Mouse (Mus musculus) layer of hippocampus, postnatal 10 days (tissue): ENCODE measurements around the gene Pxk. TPM values are rescaled to one million over a fixed set of nuclear protein-coding genes. Genes with fewer than 3 reads are reported as not detected.

Experiments used
- DNase-seq, 2 experiments: peaks; one replicate each; pipeline ENCODE4 v3.0.0; 2021; ENCODE audit warnings: low spot score in 2 of 2
- total RNA-seq, 2 experiments: library from RNA; stranded (reverse); gene quantifications; 2 replicates each; pipeline ENCODE4 v1.2.3; 2021

Gene Pxk
- total RNA-seq, 2 experiments from 2014 or later: 26.1 to 27.2 TPM

DNA sequence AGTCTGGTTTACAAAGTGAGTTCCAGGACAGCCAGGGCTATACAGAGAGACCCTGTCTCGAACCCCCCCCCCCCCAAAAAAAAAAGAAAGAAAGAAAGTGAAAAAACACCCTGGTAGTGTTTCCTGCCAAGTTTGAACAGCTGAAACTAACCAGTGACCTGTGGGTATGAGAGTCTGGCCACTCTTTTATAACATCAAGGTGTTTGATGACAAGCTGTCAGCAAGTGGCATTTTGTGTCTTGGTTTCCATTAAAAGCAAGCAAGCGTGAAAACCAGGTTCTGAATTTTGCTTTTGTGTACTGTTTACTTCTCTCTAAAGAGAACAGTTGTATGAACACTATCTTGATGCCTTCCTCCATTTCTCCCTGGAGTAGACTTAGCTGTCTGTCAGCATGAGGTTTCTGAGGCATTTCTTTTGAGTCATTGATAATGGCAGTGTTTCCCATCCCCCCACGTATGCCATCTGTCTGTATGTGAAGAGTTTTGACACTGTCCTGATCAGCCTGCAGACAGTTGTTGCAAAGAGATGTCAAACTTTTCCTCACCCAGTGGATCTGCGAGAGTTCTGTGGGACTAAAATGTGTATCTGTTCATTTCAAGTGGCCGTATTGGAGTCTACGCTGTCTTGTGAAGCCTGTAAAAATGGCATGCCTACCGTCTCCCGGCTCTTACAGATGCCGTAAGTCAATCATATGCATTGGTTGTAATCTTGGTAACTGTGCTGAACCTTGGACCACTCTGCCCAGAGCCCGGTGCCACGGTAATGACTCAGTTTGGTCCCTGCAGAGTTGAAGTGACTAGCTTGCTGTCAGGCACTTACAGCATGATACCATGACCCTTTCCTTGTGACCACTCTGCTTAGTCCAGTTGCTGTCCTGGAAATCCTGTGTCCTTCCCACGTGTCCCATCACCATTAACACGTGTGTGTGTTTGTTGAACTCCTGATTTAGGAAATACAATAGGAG lies 47.9 kb downstream of the Pxk start:
- no peak for DNase-seq

DNA sequence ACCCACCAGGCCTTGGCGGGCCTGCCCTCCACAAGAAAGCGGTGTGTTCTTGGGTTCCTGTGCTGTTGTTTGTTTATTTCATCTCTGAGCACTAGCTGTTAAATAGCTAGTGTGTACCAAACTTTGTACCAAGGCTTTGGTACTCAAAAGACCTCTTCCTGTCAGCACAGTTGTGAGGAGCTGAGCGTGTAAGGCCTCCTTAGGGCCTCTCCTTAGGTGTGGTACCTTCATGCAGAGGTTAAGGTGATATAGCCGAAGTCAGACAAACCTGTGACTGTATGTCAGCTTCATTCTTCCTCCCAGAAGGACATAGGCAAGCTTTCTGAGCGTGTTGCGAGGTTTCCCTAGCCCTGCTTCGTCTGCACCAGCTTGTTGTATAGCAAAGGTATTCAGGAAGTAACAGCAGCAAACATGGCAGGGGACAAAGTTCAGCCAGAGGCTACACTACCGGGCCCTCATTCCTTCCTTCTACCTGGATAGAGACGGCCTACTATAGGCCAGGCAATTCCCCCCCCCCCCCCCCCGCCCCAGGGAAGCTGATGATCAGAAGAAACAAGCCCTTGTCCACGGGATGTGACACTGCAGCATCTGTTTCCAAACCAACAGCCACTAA lies 48.7 kb downstream of the Pxk start:
- no peak for DNase-seq

DNA sequence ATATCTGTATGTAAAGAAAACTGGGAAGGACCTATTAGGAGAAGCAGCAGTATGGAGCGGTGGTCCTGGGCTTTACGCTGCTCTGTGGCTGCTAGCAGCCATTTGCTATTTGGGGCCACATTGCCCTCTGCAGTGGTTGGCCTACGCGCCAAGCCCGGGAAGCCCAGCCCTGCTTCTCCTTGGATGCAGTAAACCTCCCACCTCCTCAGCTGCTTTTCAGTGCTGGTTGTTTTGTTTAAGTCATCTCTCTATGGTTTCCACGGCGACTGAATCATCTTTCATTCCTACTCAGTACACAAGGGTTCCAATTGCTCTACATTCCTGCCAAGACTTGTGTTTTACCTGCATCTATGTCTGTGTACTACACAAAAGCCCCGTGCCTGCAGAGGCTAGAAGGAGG lies 50.8 kb downstream of the Pxk start:
- DNase-seq: no peak

DNA sequence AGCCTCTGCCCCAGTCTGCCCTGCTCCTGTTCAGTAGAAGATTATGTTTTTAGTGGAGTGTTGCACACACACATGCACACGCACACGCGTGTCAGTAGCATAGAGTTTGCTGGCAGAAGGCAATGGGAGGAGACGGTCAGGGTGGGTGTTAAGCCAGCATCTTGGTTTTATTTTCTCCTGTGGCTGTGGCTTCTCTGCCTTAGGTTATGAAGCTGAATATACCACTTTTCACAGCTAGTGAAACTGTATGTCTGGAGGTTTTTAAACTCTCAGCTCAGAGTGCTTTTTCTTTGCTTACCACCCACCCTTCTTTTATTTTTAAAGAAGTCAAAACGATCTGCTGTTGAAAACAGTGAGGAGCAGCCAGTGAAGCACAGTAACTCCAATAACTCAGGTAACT lies 53.7 kb downstream of the Pxk start:
- DNase-seq: no peak

DNA sequence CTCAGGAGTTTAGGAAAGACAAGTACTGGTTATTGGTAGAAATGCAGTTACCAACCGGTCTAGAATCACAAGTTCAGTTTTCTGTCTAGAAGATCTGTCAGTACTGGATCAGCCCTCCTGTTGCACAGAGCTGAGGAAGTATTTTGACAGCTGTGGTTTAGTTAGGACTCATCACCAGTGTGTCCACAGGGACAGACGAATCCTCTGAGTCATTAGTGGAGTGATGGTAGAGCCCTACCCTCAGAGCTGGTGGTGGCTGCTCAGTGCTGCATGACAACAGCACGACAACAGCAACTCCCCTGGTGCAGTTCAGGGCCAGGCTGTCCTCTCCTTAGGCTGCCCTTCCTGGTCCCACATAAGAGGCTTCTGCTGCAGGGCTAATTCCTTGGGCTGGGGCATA lies 56.1 kb downstream of the Pxk start:
- DNase-seq: no peak

DNA sequence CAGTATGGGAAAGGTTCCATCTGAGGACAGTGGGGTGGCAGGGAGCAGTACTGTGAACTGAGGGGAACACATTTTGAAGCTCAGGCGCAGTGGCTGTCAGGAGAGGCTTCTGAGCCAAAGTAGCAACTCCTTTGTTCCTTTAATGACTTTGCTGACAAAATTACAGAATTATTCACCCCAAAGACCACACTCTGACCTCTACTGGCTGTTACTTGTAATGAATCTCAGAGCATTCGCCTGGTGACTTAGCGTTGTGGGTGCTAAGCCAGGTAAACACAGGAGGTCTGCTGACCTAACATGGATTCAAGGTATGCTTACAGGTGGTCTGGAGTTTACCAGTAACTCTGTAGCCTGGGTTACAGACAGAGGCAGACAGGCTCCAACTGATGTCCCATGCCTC lies 58.9 kb downstream of the Pxk start:
- no peak for DNase-seq

DNA sequence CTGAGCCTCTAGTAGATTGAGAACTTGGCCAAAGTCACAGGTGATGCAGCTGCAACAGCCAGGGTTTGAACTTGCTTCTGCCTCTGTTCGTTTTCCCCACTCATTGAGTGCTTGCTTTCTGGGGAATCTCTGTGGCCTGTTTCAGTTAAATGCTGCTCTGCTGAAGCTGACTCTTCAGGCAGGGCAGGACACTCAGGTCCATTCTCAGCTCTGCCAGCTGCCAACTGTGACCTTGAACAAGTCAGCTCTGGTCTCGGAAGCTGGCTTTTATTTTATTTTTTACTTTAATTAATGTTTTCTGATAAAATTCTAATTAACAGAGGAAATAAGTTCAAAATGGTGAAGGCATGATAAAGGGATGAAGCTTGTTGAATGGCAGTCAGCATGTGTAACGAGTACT lies 60.7 kb downstream of the Pxk start:
- DNase-seq: no peak

DNA sequence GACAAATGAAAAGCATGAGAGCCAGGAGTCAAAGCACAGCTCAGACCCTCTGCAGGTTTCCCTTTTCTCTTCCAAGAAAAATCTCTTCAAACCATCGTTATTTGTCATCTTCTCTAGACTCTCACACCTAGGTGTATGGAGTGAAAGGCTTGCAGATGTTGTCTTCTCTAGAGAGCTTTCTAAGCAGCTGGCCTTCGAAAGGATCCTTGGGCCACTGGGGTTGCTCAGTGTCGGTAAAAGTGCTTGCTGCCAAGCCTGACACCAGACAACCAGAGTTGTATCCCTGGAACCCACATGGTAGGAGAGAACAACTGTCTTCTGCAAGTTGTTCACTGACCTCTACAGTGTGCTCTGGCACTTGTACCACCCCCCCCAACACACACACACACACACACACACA lies 61.1 kb downstream of the Pxk start:
- no peak for DNase-seq

DNA sequence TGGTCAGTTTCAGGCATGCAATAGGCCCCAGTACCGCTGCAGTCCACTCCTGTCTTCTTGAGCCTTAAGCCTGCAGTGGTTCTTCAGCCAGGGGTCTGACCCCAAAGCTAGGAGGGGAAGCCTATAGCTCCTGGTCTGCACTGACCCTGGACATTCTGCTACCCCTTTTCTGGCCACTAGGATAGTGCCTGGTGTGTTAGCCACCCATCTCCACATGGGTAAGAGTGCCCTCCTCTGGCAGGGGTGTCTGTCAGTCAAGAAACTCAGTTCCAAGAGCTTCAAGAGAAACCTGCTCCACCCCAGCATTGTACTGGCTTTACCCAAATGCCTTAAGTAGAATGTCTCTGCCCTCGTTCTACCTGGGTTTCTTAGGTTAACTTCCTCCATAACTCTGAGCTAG lies 63.8 kb downstream of the Pxk start:
- DNase-seq: peak; percentile 22 to 45

DNA sequence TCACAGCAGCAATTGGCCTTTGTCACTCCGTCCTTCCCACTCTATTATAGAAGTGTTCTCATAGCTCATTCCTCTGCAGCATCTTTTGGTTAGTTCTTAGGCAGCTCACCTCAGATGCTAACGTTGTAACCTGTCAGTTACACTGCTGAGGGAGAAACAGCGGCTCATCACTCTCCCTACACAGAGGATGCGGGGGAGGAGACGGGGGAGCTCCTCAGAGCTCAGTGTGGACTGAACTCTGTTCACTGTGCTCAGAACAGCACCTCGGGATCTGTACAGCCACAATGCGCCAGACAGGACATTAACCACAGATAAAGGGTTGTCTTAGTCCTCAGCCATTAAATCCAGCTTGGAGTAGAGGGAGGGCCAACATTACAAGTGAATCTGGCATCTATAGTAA lies 66.5 kb downstream of the Pxk start:
- no peak for DNase-seq

DNA sequence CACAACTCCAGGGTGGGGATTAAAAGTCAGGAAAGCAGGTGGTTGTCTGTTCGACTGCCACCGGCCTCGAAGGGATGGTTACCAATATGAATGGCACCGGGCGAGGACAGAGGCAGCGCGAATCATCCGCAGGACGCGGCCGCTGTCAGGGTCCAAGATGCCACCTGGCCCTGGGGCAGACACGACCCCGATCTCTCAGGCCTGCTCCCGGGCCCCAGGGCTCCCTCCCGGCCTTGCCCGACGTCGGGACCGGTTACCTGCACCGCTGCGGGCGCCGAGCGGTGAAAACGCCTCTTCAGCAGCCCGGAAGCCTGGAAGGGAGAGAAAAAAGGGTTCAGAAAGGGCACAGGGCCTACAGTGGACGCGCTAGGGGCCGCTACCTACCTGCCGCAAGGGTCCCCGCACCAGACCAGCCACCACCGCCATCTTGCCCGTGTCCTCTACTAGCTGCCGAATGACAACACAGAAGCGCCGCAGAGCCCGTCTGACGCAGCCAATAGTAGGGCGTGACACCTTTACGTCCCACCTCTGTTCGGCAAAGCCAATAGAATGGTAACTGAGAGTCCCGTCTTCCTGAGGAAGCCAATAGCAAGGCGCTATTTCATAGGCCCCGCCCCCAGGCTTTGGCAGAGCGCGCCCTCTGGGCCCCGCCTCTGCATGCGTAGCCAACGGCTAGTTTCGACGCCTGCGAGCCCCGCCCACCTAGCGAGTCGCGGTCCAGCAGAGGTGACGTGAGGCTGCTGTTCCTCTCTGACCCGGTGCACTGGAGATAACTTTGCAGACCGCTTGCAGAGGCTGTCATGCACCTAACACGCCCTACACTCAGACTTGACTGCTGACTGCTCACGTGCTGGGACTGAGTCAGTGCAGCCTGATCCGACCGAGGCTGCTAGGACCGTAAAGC lies 74.7 kb downstream of the Pxk start, which contains the start of gene Pdhb:
Gene Pdhb, minus strand, starts transcription at position 519 of the 904 bp plus-strand sequence.
- peak; percentile 98 to 99 for DNase-seq

DNA sequence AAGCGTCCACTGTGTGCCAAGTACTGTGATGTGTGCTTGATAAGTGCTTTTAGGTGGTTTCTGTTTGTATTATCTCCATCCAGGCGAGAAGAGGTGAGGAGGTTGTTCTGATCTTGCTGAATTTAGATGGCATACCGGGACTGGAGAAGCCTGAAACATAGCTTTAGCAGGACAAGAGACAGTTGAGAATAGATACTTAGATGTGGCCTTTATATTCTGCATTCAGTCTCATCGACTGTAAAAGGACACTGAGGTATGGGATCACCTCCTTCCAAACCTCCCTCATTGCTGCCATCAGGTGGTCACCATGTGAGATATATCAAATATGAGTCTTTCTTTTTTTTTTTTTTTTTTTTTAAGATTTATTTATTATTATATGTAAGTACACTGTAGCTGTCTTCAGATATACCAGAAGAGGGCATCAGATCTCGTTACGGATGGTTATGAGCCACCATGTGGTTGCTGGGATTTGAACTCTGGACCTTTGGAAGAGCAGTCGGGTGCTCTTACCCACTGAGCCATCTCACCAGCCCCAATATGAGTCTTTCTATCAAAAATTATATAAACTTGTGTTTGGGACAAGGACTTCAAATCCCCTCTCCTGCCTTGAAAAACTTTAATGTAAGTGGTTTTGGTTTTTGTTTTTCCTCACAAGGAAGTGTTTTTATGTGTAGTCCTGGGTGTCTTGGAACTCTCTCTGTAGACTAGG lies 75.7 kb downstream of the Pxk start:
- DNase-seq: peak in 1 of 2 experiments; percentile 26

DNA sequence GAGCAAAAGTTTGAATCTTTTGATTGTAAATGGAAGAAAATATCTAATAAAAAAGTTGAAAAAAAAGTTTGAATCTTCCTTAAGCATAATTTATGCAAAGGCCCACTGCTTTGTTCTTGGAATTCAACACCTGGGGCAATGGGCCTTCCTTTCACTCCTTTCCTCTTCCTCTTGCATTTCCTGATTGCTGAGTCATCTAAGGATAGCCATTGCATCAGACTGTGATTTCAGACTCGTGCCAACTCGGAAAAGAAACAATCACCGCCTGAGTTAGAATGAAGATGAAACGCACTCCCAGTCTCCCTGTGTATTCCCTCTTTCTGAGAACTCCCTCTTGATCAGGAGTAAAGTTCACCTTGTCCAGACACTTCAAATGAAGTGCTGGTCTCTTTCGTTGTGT lies 76.6 kb downstream of the Pxk start:
- no peak for DNase-seq

DNA sequence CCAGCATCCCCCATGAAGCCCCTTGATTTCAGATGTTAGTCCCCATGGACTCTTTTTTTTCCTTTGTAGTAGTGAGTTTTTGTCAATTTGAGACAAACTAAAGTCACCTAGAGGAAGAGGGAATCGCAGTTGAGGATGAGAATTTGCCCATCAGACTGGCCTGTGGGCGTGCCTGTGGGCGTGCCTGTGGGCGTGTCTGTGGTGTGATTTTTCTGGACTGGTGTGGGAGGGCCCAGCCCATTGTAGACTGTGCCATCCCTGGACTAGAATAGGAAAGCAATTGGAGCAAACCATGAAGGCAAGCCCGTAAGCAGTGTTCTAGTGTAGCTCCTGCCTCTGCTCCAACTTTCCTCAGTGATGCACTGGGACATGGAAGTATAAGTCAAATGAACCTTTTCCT lies 78.2 kb downstream of the Pxk start:
- DNase-seq: no peak

DNA sequence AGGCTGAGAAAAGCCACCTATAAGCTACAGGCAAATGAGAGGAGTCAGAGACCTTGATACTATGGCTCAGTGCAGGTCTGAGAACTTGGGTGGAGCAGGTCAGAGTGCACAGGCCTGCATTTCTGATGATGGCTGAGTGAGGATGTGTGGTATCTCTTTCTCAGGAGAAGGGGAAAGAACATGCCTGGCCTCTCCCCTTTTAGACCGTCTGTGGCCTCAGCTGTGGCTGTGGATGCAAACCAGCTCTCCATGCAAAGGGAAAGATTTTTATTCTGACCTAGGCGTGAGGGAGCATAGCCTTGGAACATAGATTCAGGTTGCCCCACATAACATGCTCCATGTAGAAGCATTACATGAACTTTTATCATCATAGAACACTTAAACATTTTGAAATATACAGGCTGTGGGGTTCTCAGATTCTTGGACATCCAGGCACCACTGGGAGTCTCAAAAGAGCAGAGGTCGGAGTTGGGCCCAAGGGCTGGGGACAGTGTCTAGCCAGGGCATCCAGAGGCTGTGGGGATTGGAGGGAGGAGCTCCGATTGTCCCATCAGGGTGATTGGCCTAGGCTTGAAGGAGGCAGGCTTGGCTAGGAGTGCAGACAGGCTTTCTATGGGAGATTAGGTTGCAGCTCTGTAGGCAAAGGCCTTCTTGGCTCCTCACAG lies 82.5 kb downstream of the Pxk start:
- DNase-seq: no peak

DNA sequence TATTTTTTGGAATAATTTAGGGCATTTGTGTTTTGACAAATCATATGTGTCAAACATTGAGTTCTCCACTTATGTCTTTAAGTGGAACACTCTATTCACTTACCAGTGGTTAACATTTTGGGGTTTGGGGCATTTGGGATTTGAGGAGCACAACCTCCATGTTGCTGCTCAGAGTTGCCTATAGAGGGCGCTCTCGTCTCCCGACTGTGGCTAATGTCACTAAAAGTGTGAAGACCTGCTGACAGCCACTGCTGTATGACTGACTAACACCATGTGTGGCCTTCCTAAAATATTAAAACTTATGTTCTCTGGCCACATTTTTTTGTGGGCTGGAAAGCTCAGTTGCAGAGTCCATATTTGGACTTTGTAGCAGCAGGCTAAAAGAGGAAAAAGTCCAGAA lies 85.3 kb downstream of the Pxk start:
- DNase-seq: no peak

DNA sequence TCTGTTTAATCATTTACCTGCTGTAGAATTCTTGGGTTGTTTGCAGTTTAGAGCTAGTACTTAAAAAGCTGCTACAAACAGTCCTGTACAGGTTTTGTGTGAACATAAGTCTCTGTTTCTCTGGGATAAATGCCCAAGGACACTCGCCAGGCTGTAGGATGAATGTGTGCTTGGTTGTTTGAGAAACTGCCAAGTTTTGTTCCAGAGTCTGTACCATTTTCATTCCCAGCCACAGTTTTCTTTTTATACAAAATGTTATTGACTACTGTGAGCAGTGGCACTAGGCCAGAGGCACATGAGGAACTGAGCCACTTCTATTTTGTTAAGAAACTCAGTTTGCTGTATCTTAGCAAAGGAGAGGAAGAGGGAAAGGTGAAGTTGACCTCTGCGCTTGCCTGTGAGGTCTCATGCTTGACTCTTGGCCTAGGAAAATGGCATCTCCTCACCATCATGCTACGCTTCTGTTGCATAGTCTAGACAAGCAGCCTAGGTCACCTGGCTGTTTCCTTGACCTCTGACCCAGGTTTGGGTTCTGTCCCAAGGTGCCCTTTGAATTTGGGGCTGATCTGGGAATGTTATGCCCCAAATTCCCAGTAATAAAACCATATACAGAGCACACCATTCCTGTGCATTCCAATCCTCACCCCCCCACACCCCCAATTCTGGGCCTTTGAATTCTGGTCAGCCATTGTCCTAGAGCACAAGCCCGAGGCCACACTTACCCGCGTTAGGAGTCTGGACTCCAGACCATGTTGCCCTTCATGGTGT lies 88.5 kb downstream of the Pxk start:
- peak in 1 of 2 experiments; percentile 47 for DNase-seq

DNA sequence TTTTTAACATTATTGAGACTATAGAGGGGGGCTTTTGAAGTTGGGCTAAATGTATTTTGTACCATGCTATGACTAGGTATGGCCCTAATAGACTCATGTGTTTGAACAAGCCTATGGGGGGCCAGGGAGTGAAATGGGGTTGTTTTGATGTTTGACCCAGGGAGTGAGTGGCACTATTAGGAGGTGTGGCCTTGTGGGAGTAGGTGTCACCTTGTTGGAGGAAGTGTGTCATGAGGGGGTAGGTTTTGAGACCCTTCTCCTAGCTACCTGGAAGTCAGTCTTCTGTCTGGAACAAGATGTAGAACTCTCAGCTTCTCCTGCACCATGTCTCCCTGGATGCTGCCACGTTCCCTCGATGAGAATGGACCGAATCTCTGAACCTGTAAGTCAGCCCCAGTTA lies 92.5 kb downstream of the Pxk start:
- DNase-seq: no peak

DNA sequence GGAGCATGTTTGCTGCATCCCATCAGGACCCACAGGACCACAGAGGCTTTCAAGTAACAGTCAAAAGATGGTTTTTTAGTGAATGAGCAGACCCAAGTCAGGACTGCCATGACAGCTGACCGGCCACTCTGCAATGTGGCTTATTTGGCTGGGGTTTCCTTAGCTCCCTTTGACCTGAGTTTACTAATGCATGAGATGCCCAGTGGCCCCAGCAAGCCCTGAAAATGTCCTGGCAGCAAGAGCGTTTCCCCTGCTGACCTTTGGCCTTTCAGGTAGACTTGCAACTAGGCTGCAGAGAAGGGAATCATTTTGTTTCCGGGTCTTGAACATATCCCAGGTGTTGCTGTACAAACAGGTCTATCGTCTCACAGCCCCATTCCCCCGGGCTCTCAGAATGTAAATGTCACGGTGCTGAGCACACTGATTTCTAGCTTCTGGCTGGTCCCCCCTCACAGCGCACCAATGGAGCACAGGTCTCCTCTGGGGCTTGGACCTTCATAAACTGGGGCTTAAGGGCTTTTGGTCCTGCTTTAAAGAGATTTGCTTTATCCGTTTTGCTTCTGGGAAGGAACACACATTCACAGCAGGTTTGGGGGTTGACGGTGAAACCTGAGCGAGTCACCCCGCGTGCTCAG lies 93.4 kb downstream of the Pxk start:
- no peak for DNase-seq
